Mouse (Mus musculus) gastrocnemius, postnatal 25 days (tissue): ENCODE data around the gene Rnf6. TPM values are rescaled to one million over a fixed set of nuclear protein-coding genes. Genes with fewer than 3 reads are reported as not detected.
"Not testable (repeated sequence)": the region's sequence is repeated elsewhere in the genome, so short reads cannot be mapped to it uniquely, and the experiment has no call there.

Experiments used
- DNase-seq: peaks from one replicate; pipeline ENCODE4 v3.0.0; 2022
- total RNA-seq, 2 experiments: library from RNA; stranded (reverse); gene quantifications; 1 replicate in 1 of 2; 2 replicates in 1 of 2; pipeline ENCODE4 v1.2.3; 2021

The Rnf6 gene
- total RNA-seq, 2 experiments from 2014 or later: 31.6 to 40.1 TPM

DNA sequence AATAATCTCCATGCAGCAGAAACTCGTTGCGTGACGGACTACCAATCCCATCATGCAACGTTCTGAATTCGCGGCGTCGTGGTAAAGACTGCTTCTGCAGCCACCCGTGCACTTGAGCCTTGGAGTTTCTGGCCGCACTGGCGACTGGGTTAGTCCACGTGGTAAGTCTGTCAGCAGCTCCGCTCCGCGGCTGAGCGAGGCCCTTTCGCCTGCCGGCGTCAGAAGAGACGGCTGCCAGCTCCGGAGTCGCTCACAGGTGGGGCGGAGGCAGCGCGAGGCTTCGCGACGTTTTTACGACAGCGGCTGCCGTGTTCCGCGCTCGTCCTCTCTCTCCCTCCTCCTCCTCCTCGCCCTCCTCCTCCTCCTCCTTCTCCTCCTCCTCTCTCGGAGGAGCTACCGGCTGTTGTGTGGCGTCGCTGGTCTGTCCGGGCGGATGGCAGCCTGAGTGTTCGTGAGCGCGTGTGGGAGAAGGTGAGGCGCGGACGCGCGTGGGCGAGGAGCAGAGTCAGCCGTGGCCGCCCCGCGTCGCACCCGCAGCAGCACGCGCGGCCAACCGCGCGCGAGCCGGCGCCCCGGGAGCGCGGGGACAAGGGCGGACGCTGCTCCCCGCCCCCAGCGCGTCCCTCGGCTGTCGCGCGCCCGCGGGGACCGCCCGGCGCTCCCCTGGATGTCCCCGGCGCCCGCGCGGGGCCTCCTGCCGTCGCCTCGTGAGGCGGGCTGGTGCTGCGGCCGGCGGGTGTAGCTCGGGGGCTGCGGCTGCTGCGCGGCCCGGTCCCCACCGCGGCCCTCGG lies 9.7 kb upstream of the Rnf6 start, which contains the start of gene Cdk8:
Gene Cdk8 (plus strand): TSS at position 367 of the 791 bp plus-strand sequence.
- DNase-seq: peak; percentile 95

- no peak for DNase-seq
Observed at GRCm38 (mm10) chr5:146229869-146230650, 8.7 kb upstream of the Rnf6 start.

- no peak for DNase-seq
Observed at GRCm38 (mm10) chr5:146227496-146227895, 6.1 kb upstream of the Rnf6 start.

- no peak for DNase-seq
Observed at GRCm38 (mm10) chr5:146223786-146224185, 2.4 kb upstream of the Rnf6 start.

- no peak for DNase-seq
Observed at GRCm38 (mm10) chr5:146221722-146222121, 367 bp upstream of the Rnf6 start.

DNA sequence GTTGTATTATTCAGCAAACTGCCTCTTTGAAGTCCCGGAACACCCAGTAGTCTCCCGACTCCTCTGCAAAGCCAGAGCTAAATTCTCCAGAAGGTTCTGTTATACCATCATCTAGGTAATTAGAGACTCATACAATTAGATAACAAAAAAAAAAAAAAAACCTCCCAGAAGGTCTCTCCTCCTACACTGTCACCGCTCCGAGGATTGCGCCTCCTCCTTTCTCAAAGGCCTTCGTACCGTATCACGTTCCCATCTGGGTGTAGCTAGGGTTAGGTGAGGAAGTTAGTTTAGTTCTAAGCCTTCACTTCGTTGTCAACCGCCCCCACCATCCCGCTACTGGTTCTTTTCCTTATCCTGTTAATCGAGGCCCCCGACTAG lies 865 bp downstream of the Rnf6 start:
- no peak for DNase-seq

DNA sequence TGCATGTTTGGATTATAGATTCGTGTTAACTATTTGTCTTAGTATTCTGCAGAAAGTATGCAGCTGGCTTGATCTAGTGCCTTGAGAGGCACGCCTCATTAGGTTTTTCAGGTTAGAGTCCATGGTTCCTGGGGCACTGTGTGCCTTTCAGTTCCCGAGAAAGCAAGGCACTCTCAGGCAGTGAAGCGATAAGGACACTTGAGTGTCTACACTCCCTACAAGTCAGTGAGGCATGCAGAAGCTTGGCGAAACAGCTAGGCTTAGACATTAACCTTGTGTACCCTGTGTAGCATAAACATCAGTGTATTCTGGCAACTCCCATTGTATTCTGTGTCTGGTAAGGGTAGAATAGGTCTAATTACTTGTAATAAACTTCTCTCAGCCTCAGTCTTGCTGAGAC lies 15.8 kb downstream of the Rnf6 start:
- no peak for DNase-seq

DNA sequence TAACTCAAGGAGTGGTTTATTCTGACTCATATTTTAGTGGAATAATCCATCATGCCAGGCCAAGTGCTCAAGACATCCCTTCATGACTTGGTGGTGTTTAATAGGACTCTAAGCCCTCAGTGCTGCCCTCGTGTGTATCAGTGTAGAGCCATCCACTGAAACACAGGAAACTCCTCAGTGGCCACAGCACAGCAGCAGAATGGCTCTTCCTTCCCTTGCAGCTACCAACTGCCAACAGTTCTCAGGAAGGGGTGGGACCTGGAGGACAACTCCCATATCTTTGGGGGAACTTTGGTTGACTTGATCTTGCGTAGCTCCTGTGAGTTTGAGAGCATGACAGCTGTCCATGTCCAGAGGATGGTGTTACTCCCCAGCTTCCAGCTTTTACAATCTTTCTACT lies 17.4 kb downstream of the Rnf6 start:
- no peak for DNase-seq

GRCm38 (mm10) chr5:146200580-146200979 lies 20.8 kb downstream of the Rnf6 start:
- no peak for DNase-seq

- no peak for DNase-seq
Observed at GRCm38 (mm10) chr5:146199540-146199939, 21.8 kb downstream of the Rnf6 start.

- DNase-seq: no peak
Observed at GRCm38 (mm10) chr5:146199073-146199472, 22.3 kb downstream of the Rnf6 start.

DNA sequence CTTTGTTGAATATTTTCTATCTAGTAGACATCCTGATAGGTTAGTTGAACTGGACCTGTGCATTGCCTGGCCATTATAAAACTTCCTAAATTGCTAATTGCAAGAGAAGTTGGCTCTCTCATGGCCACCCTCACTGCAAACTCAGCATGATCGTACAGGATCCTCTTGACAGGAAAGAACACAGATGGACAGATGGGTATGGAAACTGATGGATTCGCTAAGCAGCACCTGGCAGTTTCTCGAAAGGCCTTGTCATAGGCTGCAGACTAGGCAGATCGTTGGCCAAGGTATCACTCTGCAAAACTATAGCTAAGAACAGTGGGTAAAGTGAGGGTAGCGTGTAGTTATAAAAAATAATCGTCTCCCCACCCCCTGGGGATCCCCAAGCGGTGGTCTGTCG lies 28.0 kb downstream of the Rnf6 start:
- DNase-seq: no peak

GRCm38 (mm10) chr5:146190501-146191269 lies 30.7 kb downstream of the Rnf6 start:
- DNase-seq: no peak

DNA sequence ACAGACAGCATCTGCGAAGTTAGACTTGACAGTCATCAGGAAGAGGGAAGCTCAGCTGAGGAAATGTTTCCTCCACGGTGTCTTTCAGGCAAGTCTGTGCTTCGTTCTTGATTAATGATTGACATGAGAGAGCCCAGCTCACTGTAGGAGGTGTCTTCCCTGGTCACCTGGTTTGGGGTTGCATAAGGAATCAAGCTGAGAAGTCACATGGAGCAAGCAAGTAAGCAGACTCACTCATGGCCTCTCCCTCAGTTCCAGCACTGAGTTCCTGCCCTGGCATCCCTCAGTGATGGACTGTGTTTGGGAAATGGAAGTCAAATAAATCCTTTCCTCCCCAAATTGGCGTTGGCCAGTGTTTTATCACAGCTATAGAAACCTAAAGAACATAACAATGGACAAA lies 31.3 kb downstream of the Rnf6 start:
- DNase-seq: no peak

GRCm38 (mm10) chr5:146188712-146189111 lies 32.6 kb downstream of the Rnf6 start:
- no peak for DNase-seq

DNA sequence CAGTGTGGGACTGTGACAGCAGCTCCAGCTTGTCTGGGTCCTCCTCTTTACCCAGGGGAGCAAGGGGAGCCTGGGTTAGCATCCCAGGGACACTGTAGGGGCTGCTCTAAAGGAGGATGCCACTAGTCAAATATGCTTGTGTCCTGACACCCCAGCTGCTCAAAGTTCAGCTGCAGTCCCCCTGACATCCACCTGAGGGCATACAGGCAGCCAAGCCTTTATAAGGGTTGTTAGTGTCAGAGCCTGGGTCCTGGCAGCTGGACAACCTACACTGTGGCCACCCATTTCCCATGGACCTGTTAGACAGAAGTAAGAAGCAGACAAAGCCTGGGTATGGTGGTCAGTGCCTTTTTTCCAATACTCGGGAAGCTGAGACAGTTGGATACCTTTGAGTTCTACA lies 33.2 kb downstream of the Rnf6 start:
- DNase-seq: no peak

DNA sequence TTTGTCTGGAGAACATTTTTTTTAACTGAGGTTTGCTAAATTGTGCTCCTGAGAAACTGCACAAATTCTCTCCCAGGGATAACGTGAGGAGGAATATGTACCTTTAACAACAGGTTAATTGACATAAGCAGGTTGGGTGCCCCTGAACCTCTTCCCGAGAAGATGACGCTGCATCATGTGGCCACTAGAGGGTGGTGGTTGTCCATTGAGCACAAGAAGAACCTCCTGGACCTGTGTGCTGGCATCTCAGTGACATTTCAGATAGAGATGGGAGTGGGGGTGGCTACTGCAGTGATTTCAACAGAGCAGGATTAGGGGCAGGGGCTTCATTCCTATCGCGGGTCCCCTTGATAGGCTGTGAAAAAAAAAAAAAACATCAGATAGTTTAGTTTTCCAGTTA lies 33.9 kb downstream of the Rnf6 start:
- DNase-seq: peak; percentile 12

GRCm38 (mm10) chr5:146185204-146185603 lies 36.2 kb downstream of the Rnf6 start, which contains the start of gene 1700001J03Rik:
Gene 1700001J03Rik, minus strand, starts transcription at chr5:146185304.
- not testable (repeated sequence) for DNase-seq

GRCm38 (mm10) chr5:146172744-146173143 lies 48.6 kb downstream of the Rnf6 start:
- DNase-seq: not testable (repeated sequence)

DNA sequence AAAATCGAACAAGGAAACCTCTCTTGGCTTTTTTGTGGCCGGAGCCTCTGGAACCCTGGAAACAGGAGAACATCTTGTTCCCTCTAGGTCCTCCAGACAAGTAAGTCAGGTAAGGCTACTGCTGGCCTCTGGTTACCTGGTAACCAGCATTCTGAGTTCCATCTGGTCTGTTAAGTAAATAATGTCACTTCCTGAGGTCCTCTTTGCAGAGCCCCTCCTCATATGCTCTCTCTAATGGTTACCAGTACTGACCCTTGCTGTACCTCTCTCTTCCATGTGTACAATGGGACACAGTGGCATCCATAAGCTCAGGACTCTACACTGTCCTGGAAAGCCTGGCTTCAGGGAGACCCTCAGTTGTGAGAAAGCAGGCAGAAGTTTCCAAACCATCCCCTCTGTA lies 50.7 kb downstream of the Rnf6 start, which contains the start of gene Gm6309:
Gene Gm6309 (minus strand): TSS at position 101 of the 400 bp plus-strand sequence.
- not testable (repeated sequence) for DNase-seq

GRCm38 (mm10) chr5:146160439-146160838 lies 60.9 kb downstream of the Rnf6 start, which contains the start of gene Gm5565:
Gene Gm5565, minus strand, starts transcription at chr5:146160539.
- DNase-seq: not testable (repeated sequence)
